Comparison of ENCODE assay signal across 23 mouse cellular contexts in the genomic region with DNA sequence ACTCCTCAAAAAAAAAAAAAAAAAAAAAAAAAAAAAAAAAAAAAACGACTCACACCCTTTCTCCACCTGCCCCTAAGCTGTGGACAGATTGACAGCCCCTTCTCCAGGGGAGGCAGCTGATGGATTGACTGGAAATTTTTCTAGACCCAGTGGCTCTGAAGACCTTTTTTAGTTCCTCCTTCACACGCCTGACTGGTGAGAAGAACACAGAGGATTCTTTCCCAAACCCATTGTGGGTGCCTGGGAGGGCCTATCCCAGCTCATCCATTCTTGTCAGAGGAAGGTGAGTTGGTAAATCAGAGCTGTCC. TPM values are rescaled to one million over a fixed set of nuclear protein-coding genes. Genes with fewer than 3 reads are reported as not detected.
DNase-seq lines count a peak whose midpoint lies in the region; ATAC-seq and TF ChIP-seq lines count a peak whose summit lies in the region.
"Had no signal": no experiment of that assay in that cellular context is flagged by ENCODE, and none has a peak within 500 bp of the region (broad histone marks: within the 10 kb centered on the region; RNA-seq: fewer than 3 reads in every experiment).

No protein-coding gene starts in this region.

- WGBS in kidney, embryonic 16.5 days: 59% methylated on average over 1 of the region's 2 CpGs
- 11% methylated on average over 2 of the region's 2 CpGs for WGBS in neural tube, embryonic 13.5 days

- peak overlapping the region; percentile 31; the same call in 1 of the 2 replicates for H3K27ac ChIP-seq in gastrocnemius, adult 2 months
- H3K27ac ChIP-seq in kidney, embryonic 16.5 days (ENCODE audit: low read length): no peak overlapping the region
- peak overlapping the region; percentile 13; the same call in 1 of the 2 replicates for H3K27ac ChIP-seq in neural tube, embryonic 13.5 days (replicated peaks)
- H3K27ac ChIP-seq: hindbrain, embryonic 15.5 days; limb, embryonic 13.5 days; liver, embryonic 12.5 days had no signal

- no peak for TF ChIP-seq CTCF in gastrocnemius, adult 2 months (IDR thresholded peaks at IDR 0.05)

- no peaks in the 10 kb centered on the region for H3K36me3 ChIP-seq in kidney, embryonic 16.5 days (ENCODE audit: insufficient read depth, low read length)
- no peaks in the 10 kb centered on the region for H3K36me3 ChIP-seq in neural tube, embryonic 13.5 days
- H3K36me3 ChIP-seq: hindbrain, embryonic 15.5 days; limb, embryonic 13.5 days; liver, embryonic 12.5 days had no signal

- no peaks in the 10 kb centered on the region for H3K27me3 ChIP-seq in kidney, embryonic 16.5 days (ENCODE audit: insufficient read depth, low read length)
- H3K27me3 ChIP-seq in neural tube, embryonic 13.5 days: no peaks in the 10 kb centered on the region
- H3K27me3 ChIP-seq: hindbrain, embryonic 15.5 days; limb, embryonic 13.5 days; liver, embryonic 12.5 days had no signal

- no peak overlapping the region for H3K4me2 ChIP-seq in kidney, embryonic 16.5 days (replicated peaks; ENCODE audit: low read depth, low read length)
- H3K4me2 ChIP-seq in neural tube, embryonic 13.5 days: no peak overlapping the region
- H3K4me2 ChIP-seq: heart, embryonic 11.5 days; hindbrain, embryonic 15.5 days; limb, embryonic 13.5 days; liver, embryonic 12.5 days had no signal

- H3K9me3 ChIP-seq in kidney, embryonic 16.5 days (ENCODE audit: low read length): no peaks in the 10 kb centered on the region
- H3K9me3 ChIP-seq in neural tube, embryonic 13.5 days: no peaks in the 10 kb centered on the region
- H3K9me3 ChIP-seq: hindbrain, embryonic 15.5 days; limb, embryonic 13.5 days; liver, embryonic 12.5 days had no signal

- H3K4me3 ChIP-seq in gastrocnemius, adult 2 months: no peak overlapping the region
- no peak overlapping the region for H3K4me3 ChIP-seq in kidney, embryonic 16.5 days (ENCODE audit: low read length)
- no peak overlapping the region for H3K4me3 ChIP-seq in neural tube, embryonic 13.5 days
- H3K4me3 ChIP-seq: hindbrain, embryonic 15.5 days; limb, embryonic 13.5 days; liver, embryonic 12.5 days; myocyte had no signal

- intact Hi-C loops in gastrocnemius, adult 2 months (cut with DNase I): no loop called here

- peak; percentile 42; the same call in 1 of the 2 replicates for ATAC-seq in kidney, embryonic 16.5 days (ENCODE audit: low FRiP score, low TSS enrichment)
- no peak for ATAC-seq in neural tube, embryonic 13.5 days (ENCODE audit: low read depth)
- ATAC-seq: CD4-positive, CD25-positive, alpha-beta regulatory T cell, adult 4 months; intestine, embryonic 16.5 days; liver, embryonic 12.5 days had no signal

- H3K9ac ChIP-seq in kidney, embryonic 16.5 days (replicated peaks; ENCODE audit: low read length): no peak overlapping the region
- no peak overlapping the region for H3K9ac ChIP-seq in neural tube, embryonic 13.5 days
- H3K9ac ChIP-seq: hindbrain, embryonic 15.5 days; limb, embryonic 13.5 days; liver, embryonic 12.5 days had no signal

- DNase-seq in gastrocnemius, adult 2 months: no peak
- DNase-seq in gastrocnemius, adult 18-20 months (ENCODE audit: low spot score): no peak
- DNase-seq in kidney, postnatal 4 days: no peak
- no peak for DNase-seq in neural tube, embryonic 10.5 days (ENCODE audit: extremely low spot score, low spot score)
- DNase-seq in cerebellum, adult 18-20 months: no peak
- DNase-seq: adrenal gland, postnatal 25 days; cerebellum, postnatal 10 days; gastrocnemius, postnatal 10 days; kidney, postnatal 14 days; layer of hippocampus, postnatal 36 days; lung, adult 18-20 months; lung, postnatal 10 days; midbrain, embryonic 14.5 days; thymus, adult 2 months had no signal

- H3K4me1 ChIP-seq in kidney, embryonic 16.5 days (ENCODE audit: insufficient read depth, low read length): peaks cover 20% of the 10 kb centered on the region
- H3K4me1 ChIP-seq in neural tube, embryonic 13.5 days (replicated peaks): peaks cover 28% of the 10 kb centered on the region
- H3K4me1 ChIP-seq: liver, embryonic 12.5 days had no signal

RNA-seq across cellular contexts. Expression of a gene that starts 42.2 kb away (rescaled TPM):
- total RNA-seq in gastrocnemius, adult 2 months (2021): 1 to 10 TPM; 5.3 to 6.7 TPM
- total RNA-seq in gastrocnemius, adult 18-20 months (2021): 1 to 10 TPM; 3.9 to 6.8 TPM
- polyA plus RNA-seq in kidney, embryonic 16.5 days (2015; fragmentation: Nextera tagmentation; extraction: Ambion mirVana): 37.9 and 49.2 TPM in 2 replicates
- 17.8 and 18.8 TPM in 2 replicates for polyA plus RNA-seq in neural tube, embryonic 13.5 days (2015; fragmentation: Nextera tagmentation; extraction: Ambion mirVana)
